ENCODE assay signal across 8 mouse cellular contexts in genomic region chr7:127800435-127801009, GRCm38 (mm10). TPM values are rescaled to one million over a fixed set of nuclear protein-coding genes. Genes with fewer than 3 reads are reported as not detected.
DNase-seq lines count a peak whose midpoint lies in the region; ATAC-seq and TF ChIP-seq lines count a peak whose summit lies in the region.

Gene Hsd3b7, plus strand, starts transcription at chr7:127800604.

- peak; percentile 81 for ATAC-seq in embryonic facial prominence, embryonic 11.5 days (replicated peaks; ENCODE audit: insufficient number of reproducible peaks, low FRiP score, low TSS enrichment, low read depth)
- peak; percentile 93 for ATAC-seq in granulocyte monocyte progenitor cell, adult 5-6 weeks (replicated peaks; ENCODE audit: poor library complexity, severe bottlenecking)
- peak; percentile 86 for ATAC-seq in intestine, postnatal 0 days

- H3K4me3 ChIP-seq in embryonic facial prominence, embryonic 11.5 days (ENCODE audit: low read depth, low read length) = 0 out of 2 replicates have a peak within 1 kb of the TSS, but pooled peaks have one; percentile 10
- H3K4me3 ChIP-seq in intestine, postnatal 0 days (ENCODE audit: low read depth, low read length) = peak within 1 kb of the TSS; percentile 25
- H3K4me3 ChIP-seq in midbrain, embryonic 10.5 days = 0 out of 2 replicates have a peak within 1 kb of the TSS, but pooled peaks have one; percentile 23

- WGBS in embryonic facial prominence, embryonic 11.5 days = 25% methylated on average over 6 of the region's 6 CpGs
- 25% methylated on average over 4 of the region's 6 CpGs for WGBS in intestine, postnatal 0 days
- 27% methylated on average over 6 of the region's 6 CpGs for WGBS in midbrain, embryonic 10.5 days

- no peak within 1 kb of the TSS for H3K4me2 ChIP-seq in embryonic facial prominence, embryonic 11.5 days (ENCODE audit: low read depth, low read length)
- peak within 1 kb of the TSS; percentile 57 for H3K4me2 ChIP-seq in intestine, postnatal 0 days (replicated peaks; ENCODE audit: low read depth)

- H3K4me1 ChIP-seq in embryonic facial prominence, embryonic 11.5 days (ENCODE audit: control insufficient read depth, insufficient read depth, low read length) = 0 out of 2 replicates have a peak, but pooled peaks cover 5% of the 10 kb centered on the region
- 0 out of 2 replicates have a peak, but pooled peaks cover 3% of the 10 kb centered on the region for H3K4me1 ChIP-seq in intestine, postnatal 0 days (replicated peaks; ENCODE audit: control insufficient read depth, insufficient read depth, low read length)
- H3K4me1 ChIP-seq in midbrain, embryonic 10.5 days = peaks cover 8% of the 10 kb centered on the region

- TF ChIP-seq CTCF in intestine, postnatal 0 days (IDR thresholded peaks at IDR 0.05; ENCODE audit: low read depth) = peak; percentile 99

- H3K27me3 ChIP-seq in embryonic facial prominence, embryonic 11.5 days (ENCODE audit: control insufficient read depth, insufficient read depth, low read length) = no peaks in the 10 kb centered on the region
- H3K27me3 ChIP-seq in intestine, postnatal 0 days (replicated peaks; ENCODE audit: control insufficient read depth, insufficient read depth, low read length) = no peaks in the 10 kb centered on the region
- no peaks in the 10 kb centered on the region for H3K27me3 ChIP-seq in midbrain, embryonic 10.5 days (ENCODE audit: low read depth, poor library complexity, severe bottlenecking)

- peak within 1 kb of the TSS; percentile 28; the same call in 1 of the 2 replicates for H3K9ac ChIP-seq in embryonic facial prominence, embryonic 11.5 days (replicated peaks; ENCODE audit: low read length)
- peak within 1 kb of the TSS; percentile 22; the same call in 1 of the 2 replicates for H3K9ac ChIP-seq in intestine, postnatal 0 days (ENCODE audit: low read depth, low read length)

- peak; percentile 98 for DNase-seq in adrenal gland, postnatal 14 days
- peak; percentile 94 for DNase-seq in embryonic facial prominence, embryonic 11.5 days (ENCODE audit: low spot score)
- DNase-seq in left cerebral cortex, postnatal 36 days (ENCODE audit: low spot score in 2 of 2) = peak; percentile 85 to 86
- peak; percentile 90 for DNase-seq in midbrain, embryonic 10.5 days (ENCODE audit: low spot score)
- peak; percentile 67 to 75 for DNase-seq in right cerebral cortex, postnatal 36 days (ENCODE audit: low spot score in 2 of 2)
- DNase-seq in urinary bladder, postnatal 4 days (ENCODE audit: low spot score in 2 of 2) = peak; percentile 91 to 95

- H3K9me3 ChIP-seq in embryonic facial prominence, embryonic 11.5 days (replicated peaks; ENCODE audit: control insufficient read depth, low read length) = no peaks in the 10 kb centered on the region
- no peaks in the 10 kb centered on the region for H3K9me3 ChIP-seq in intestine, postnatal 0 days (ENCODE audit: control insufficient read depth)
- H3K9me3 ChIP-seq in midbrain, embryonic 10.5 days (replicated peaks) = no peaks in the 10 kb centered on the region

- H3K27ac ChIP-seq in embryonic facial prominence, embryonic 11.5 days (replicated peaks; ENCODE audit: low read depth, low read length) = no peak within 1 kb of the TSS
- peak within 1 kb of the TSS; percentile 58 for H3K27ac ChIP-seq in intestine, postnatal 0 days (ENCODE audit: low read depth, low read length)
- H3K27ac ChIP-seq in midbrain, embryonic 10.5 days (replicated peaks) = no peak within 1 kb of the TSS

- H3K36me3 ChIP-seq in embryonic facial prominence, embryonic 11.5 days (replicated peaks; ENCODE audit: control insufficient read depth, insufficient read depth, low read depth, low read length) = peaks cover 30% of the 10 kb centered on the region
- peaks cover 57% of the 10 kb centered on the region for H3K36me3 ChIP-seq in intestine, postnatal 0 days (ENCODE audit: control insufficient read depth, insufficient read depth)
- H3K36me3 ChIP-seq in midbrain, embryonic 10.5 days = peaks cover 83% of the 10 kb centered on the region

- intact Hi-C loops in left cerebral cortex, postnatal 36 days (cut with DNase I) = loop anchor here (5.0 kb wide), 1 partner anchor 137 kb away; no protein-coding TSS in a partner anchor

RNA-seq across cellular contexts. Expression of gene Hsd3b7, which starts in this region (rescaled TPM):
- total RNA-seq in adrenal gland, postnatal 14 days (2021) = 38.0 and 69.3 TPM in 2 replicates
- 8.2 and 8.3 TPM in 2 replicates for polyA plus RNA-seq in embryonic facial prominence, embryonic 11.5 days (2014; fragmentation: Nextera tagmentation; extraction: Ambion mirVana)
- total RNA-seq in granulocyte monocyte progenitor cell, adult 5-6 weeks (2014; fragmentation: Nextera tagmentation) = 27.6 and 29.6 TPM in 2 replicates
- total RNA-seq in granulocyte monocyte progenitor cell, adult 5-6 weeks (2017) = 19.1 and 31.6 TPM in 2 replicates
- polyA plus RNA-seq in intestine, postnatal 0 days (2015; fragmentation: Nextera tagmentation; extraction: Ambion mirVana) = 35.2 and 37.3 TPM in 2 replicates
- 1 to 10 TPM; 3.3 to 4.0 TPM for total RNA-seq in left cerebral cortex, postnatal 36 days (2021)
- polyA plus RNA-seq in midbrain, embryonic 10.5 days (2016; fragmentation: Nextera tagmentation; extraction: Ambion mirVana) = 5.0 and 7.2 TPM in 2 replicates
